Mouse (Mus musculus) left cerebral cortex, adult 2 months (tissue): ENCODE measurements around the gene Zfp882. TPM values are rescaled to one million over a fixed set of nuclear protein-coding genes. Genes with fewer than 3 reads are reported as not detected.

ENCODE experiments used
- DNase-seq, 2 experiments: peaks; one replicate each; pipeline ENCODE4 v3.0.0; 2021 to 2022; ENCODE audit warnings: low spot score in 2 of 2, mixed read lengths in 1 of 2; ENCODE audit errors: extremely low spot score in 1 of 2
- H3K27ac ChIP-seq: fragments of 200-600 bp; 2 replicates; pipeline ENCODE4 v1.8.1; 2022
- H3K4me3 ChIP-seq: fragments of 200-600 bp; 2 replicates; pipeline ENCODE4 v1.8.1; 2022
- CTCF ChIP-seq: fragments of 200-600 bp; IDR thresholded peaks from 2 replicates; pipeline ENCODE4 v1.8.1; 2022; ENCODE audit warnings: antibody characterized with exemption, mild to moderate bottlenecking, moderate library complexity
- intact Hi-C: fragments of 180-260 bp; cut with DNase I; formaldehyde crosslinking; loops from one replicate; pipeline ENCODE4 v1.15.1; 2025
- total RNA-seq, 2 experiments: library from RNA; stranded (reverse); gene quantifications; 2 replicates each; pipeline ENCODE4 v1.2.3; 2021

Zfp882 gene
- total RNA-seq, 2 experiments from 2014 or later, result 11.1 to 12.1 TPM

- intact Hi-C loops, result no loop called here
- no peak overlapping the region for H3K27ac ChIP-seq
- no peak for TF ChIP-seq CTCF
- no peak overlapping the region for H3K4me3 ChIP-seq
- DNase-seq, result no peak
Measured at GRCm38 (mm10) chr8:71954666-71955065, 46.3 kb downstream of the Zfp882 start.

GRCm38 (mm10) chr8:71960483-71960882 lies 52.1 kb downstream of the Zfp882 start:
- no peak for DNase-seq
- no peak overlapping the region for H3K4me3 ChIP-seq
- intact Hi-C loops, result no loop called here

GRCm38 (mm10) chr8:71961796-71962195 lies 53.4 kb downstream of the Zfp882 start:
- intact Hi-C loops, result no loop called here
- Histone ChIP-seq H3K27ac (no peak overlapping the region), H3K4me3 (no peak overlapping the region)
- no peak for TF ChIP-seq CTCF
- DNase-seq, result no peak

More at GRCm38 (mm10) chr8:71960483-71960882, 52.1 kb downstream of the Zfp882 start:
- no peak overlapping the region for H3K27ac ChIP-seq
- TF ChIP-seq CTCF, result no peak

- Histone ChIP-seq H3K27ac (no peak overlapping the region), H3K4me3 (no peak overlapping the region)
- DNase-seq, result no peak
- intact Hi-C loops, result no loop called here
- no peak for TF ChIP-seq CTCF
Measured at GRCm38 (mm10) chr8:71964051-71964450, 55.6 kb downstream of the Zfp882 start.

GRCm38 (mm10) chr8:71965166-71965565 lies 56.8 kb downstream of the Zfp882 start:
- no peak for TF ChIP-seq CTCF
- intact Hi-C loops, result no loop called here
- H3K27ac ChIP-seq, result no peak overlapping the region
- no peak overlapping the region for H3K4me3 ChIP-seq
- no peak for DNase-seq

Other genes with a start within 250 kb of the Zfp882 start
- 100 to 1,000 TPM; 313 to 351 TPM for gene Unc13a, start 236.9 kb upstream of the Zfp882 start, total RNA-seq
- gene Jak3, start 232.3 kb upstream of the Zfp882 start, total RNA-seq, result 1 to 10 TPM; 5.5 to 5.8 TPM
- gene Insl3, start 219.4 kb upstream of the Zfp882 start, total RNA-seq, result 1 to 10 TPM; 1.2 to 4.7 TPM
- under 1 TPM; 0.68 to 0.79 TPM for gene B3gnt3, start 206.8 kb upstream of the Zfp882 start, total RNA-seq
- gene Fcho1, start 182.9 kb upstream of the Zfp882 start, total RNA-seq, result 100 to 1,000 TPM; 184 TPM
- 10 to 100 TPM; 10.5 to 10.6 TPM for gene Zfp709, start 26.6 kb upstream of the Zfp882 start, total RNA-seq
- 10 to 100 TPM; 25.3 to 28.4 TPM for gene Zfp617, start within 50 bp of the Zfp882 start, total RNA-seq
- 10 to 100 TPM; 15.0 to 15.3 TPM for gene Zfp961, start 42.4 kb downstream of the Zfp882 start, total RNA-seq
- gene Cyp4f18, start 101.0 kb downstream of the Zfp882 start, total RNA-seq, result not detected
- not detected for gene Olfr372, start 132.6 kb downstream of the Zfp882 start, total RNA-seq
- gene Olfr373, start 174.6 kb downstream of the Zfp882 start, total RNA-seq, result not detected
- not detected for gene Olfr374, start 198.4 kb downstream of the Zfp882 start, total RNA-seq
- gene Tpm4, start 226.4 kb downstream of the Zfp882 start, total RNA-seq, result 10 to 100 TPM; 24.9 to 29.7 TPM